Mouse (Mus musculus) bone marrow macrophage, adult 2 months (primary cell): ENCODE data around the gene Arpp19. TPM values are rescaled to one million over a fixed set of nuclear protein-coding genes. Genes with fewer than 3 reads are reported as not detected.

Source experiments
- H3K27ac ChIP-seq: 2 replicates; pipeline ENCODE4 v1.5.1; 2012; ENCODE audit warnings: low read depth, low read length; ENCODE audit not compliant: insufficient read depth
- H3K4me1 ChIP-seq: 2 replicates; pipeline ENCODE4 v1.6.1; 2012; ENCODE audit warnings: low read length; ENCODE audit not compliant: control insufficient read depth, insufficient read depth
- H3K4me3 ChIP-seq: 2 replicates; pipeline ENCODE4 v1.5.1; 2012; ENCODE audit warnings: mild to moderate bottlenecking, low read length, moderate library complexity; ENCODE audit not compliant: insufficient read depth
- CTCF ChIP-seq: IDR thresholded peaks from 2 replicates; pipeline ENCODE4 v1.5.1; 2012; ENCODE audit warnings: low read depth, mild to moderate bottlenecking, low read length, moderate library complexity
- POLR2A ChIP-seq: IDR thresholded peaks from 2 replicates; pipeline ENCODE4 v1.6.1; 2012; ENCODE audit warnings: mild to moderate bottlenecking, low read depth, low read length, borderline replicate concordance
- polyA plus RNA-seq: library from polyadenylated mRNA; stranded (reverse); fragments of >200 nt; gene quantifications from 2 replicates; pipeline ENCODE4 v1.2.4, GENCODE M21; 2012; ENCODE audit not compliant: missing spikeins, insufficient read depth, insufficient read length

Gene Arpp19
- polyA plus RNA-seq, 1 experiment = 176 TPM

DNA sequence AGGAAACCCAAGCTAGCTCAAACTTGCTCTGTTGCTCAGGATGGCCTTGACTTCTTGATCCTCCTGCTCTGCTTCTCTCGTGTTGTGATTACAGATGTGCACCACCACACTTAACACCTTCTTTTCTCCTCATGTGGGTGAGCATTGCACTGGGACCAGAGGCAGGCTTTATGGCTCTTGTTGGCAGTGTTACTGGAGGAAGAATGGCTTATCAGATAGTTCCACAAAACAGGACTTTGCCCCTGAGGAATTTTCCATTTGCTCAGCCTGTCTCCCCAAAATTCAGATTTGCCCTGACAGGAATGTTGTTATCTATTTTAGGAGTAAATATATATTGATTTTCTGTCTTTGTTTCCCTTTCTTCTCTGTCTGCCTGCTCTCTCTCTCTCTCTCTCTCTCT lies 2.7 kb upstream of the Arpp19 start:
- TF ChIP-seq POLR2A = no peak
- TF ChIP-seq CTCF = no peak
- Histone ChIP-seq H3K27ac (no peak overlapping the region), H3K4me3 (no peak overlapping the region), H3K4me1 (peaks cover 12% of the 10 kb centered on the region)

GRCm38 (mm10) chr9:75035944-75036343 lies 1.5 kb upstream of the Arpp19 start:
- Histone ChIP-seq H3K4me1 (peaks cover 14% of the 10 kb centered on the region), H3K27ac (no peak overlapping the region), H3K4me3 (no peak overlapping the region)
- TF ChIP-seq CTCF (no peak), POLR2A (no peak)

- H3K27ac ChIP-seq = no peak overlapping the region
- H3K4me1 ChIP-seq = peaks cover 14% of the 10 kb centered on the region
- TF ChIP-seq CTCF (no peak), POLR2A (no peak)
- H3K4me3 ChIP-seq = peak overlapping the region; percentile 100
Observed at GRCm38 (mm10) chr9:75038357-75038688, 909 bp downstream of the Arpp19 start.

DNA sequence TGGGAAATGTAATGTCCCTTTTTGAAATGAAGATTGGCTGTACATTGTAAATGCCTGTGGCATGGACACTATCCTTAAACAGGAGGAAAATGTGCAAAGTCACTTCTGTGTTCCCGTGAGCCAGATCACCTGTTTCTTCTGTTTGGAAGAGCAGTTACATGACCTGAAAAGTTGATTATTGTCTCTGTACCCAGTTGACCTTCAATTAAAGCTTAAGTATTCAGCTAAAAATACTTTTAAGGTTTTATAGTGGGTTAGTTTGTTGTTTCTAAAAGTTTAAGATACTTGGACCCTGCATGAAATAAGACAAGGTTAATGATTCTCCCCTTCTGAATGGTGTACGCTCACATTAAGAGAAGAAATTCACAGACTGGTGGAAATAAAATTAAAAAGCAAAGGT lies 3.2 kb downstream of the Arpp19 start:
- Histone ChIP-seq H3K4me3 (no peak overlapping the region), H3K27ac (no peak overlapping the region), H3K4me1 (peaks cover 18% of the 10 kb centered on the region)
- TF ChIP-seq POLR2A = no peak
- no peak for TF ChIP-seq CTCF

DNA sequence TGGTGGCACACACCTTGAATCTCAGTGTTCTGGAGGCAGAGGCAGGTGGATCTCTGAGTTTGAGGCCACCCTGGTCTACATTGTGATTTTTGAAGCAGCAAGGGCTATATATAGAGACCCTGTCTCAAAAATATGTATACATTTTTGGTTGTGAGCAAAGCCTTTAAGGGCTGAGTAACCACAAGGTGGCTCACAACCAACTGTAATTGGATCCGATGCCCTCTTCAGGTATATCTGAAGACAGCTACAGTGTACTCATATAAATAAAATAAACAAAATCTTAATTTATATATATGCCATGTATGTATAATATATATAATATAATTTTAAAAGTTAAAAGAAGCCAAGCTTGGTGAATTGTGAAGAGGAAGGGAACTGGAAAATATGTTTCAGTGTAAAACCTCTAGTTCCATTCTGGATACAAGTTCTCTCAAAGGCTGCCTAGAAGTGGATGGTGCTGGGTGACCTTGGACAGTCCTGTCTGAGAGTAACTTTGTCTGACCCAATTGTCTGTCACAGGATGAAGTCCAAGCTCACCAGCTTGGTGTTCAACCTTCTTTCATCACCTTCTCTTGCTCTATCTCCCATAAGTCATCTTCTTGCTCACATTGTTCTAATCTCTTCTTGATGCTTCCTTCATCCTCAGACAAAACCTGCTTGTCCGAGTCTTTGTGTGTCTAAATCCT lies 4.6 kb downstream of the Arpp19 start:
- no peak overlapping the region for H3K4me3 ChIP-seq
- H3K4me1 ChIP-seq = peaks cover 24% of the 10 kb centered on the region
- TF ChIP-seq POLR2A (no peak), CTCF (no peak)
- no peak overlapping the region for H3K27ac ChIP-seq

GRCm38 (mm10) chr9:75043191-75043590 lies 5.8 kb downstream of the Arpp19 start:
- Histone ChIP-seq H3K4me3 (no peak overlapping the region), H3K27ac (no peak overlapping the region), H3K4me1 (peaks cover 27% of the 10 kb centered on the region)
- no peak for TF ChIP-seq CTCF
- no peak for TF ChIP-seq POLR2A

GRCm38 (mm10) chr9:75047079-75047478 lies 9.7 kb downstream of the Arpp19 start:
- TF ChIP-seq CTCF (no peak), POLR2A (no peak)
- H3K4me3 ChIP-seq = no peak overlapping the region
- H3K27ac ChIP-seq = no peak overlapping the region
- peaks cover 34% of the 10 kb centered on the region for H3K4me1 ChIP-seq

- peaks cover 34% of the 10 kb centered on the region for H3K4me1 ChIP-seq
- H3K27ac ChIP-seq = peak overlapping the region; percentile 58
- H3K4me3 ChIP-seq = no peak overlapping the region
- TF ChIP-seq POLR2A = no peak
- TF ChIP-seq CTCF = no peak
Observed at GRCm38 (mm10) chr9:75049100-75049499, 11.7 kb downstream of the Arpp19 start.

DNA sequence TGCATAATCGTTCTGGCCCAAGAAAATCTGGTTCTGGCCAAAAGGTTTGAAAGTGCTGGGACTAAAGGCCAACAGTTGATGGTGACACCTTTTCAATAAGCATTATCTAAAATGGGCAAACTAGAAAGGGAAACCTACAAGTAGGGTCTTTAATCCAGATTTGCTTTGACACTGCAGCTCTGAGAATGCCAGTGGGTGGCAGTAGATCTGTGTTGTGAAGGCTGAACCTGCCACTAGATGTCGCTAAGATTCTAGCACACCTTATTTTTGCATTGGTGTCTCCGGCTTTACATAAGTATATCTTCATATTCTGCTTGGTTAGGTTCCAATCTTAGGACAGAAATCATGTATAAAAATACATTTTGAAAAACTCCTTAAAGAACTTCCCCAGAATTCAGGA lies 12.6 kb downstream of the Arpp19 start:
- TF ChIP-seq CTCF (no peak), POLR2A (no peak)
- no peak overlapping the region for H3K4me3 ChIP-seq
- H3K27ac ChIP-seq = peak overlapping the region; percentile 19; the same call in 1 of the 2 replicates
- peaks cover 31% of the 10 kb centered on the region for H3K4me1 ChIP-seq

- TF ChIP-seq POLR2A = no peak
- no peak for TF ChIP-seq CTCF
- Histone ChIP-seq H3K4me3 (no peak overlapping the region), H3K4me1 (peaks cover 19% of the 10 kb centered on the region), H3K27ac (no peak overlapping the region)
Observed at GRCm38 (mm10) chr9:75051841-75052240, 14.4 kb downstream of the Arpp19 start.

DNA sequence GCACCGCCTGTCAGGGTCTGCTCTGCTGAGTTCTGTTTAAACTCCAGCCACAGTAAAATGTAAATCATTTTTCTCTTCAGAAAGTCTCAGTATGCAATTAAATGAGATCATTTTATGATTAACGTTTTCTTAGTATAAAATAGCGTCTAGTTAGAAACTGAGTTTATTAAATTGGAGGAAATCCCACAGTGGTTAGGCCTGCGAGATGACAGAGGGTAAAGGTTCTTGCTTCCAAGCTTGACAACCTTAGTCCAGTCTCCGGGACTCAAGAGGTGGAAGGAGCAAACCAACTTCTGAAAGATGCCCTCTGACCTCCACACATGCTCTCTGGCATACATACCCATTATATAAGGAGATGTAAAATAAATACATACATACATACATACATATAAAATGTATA lies 17.6 kb downstream of the Arpp19 start:
- Histone ChIP-seq H3K27ac (no peak overlapping the region), H3K4me3 (no peak overlapping the region), H3K4me1 (peaks cover 6% of the 10 kb centered on the region)
- TF ChIP-seq CTCF (no peak), POLR2A (no peak)
